26 mouse cellular contexts compared by ENCODE assay signal in the genomic region with DNA sequence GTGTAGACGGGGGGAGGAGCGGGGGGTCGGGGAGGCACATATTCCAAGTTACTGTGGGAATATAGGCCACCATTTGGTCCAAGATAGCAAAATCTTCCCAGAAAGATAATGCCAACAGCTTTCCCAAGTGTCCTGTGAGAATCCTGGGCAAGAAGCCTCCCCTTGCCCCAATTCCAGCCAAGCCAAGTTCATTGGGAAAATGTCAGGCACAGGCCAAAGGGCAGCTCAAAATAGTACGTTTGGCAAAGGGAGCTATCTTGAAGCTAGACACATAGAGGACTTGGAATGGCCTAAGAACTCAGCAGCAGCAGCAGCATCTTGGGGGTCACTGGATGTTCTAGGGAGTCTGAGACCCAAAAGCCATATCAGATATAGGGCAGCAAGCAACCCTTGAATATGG. TPM values are rescaled to one million over a fixed set of nuclear protein-coding genes. Genes with fewer than 3 reads are reported as not detected.
"Had no signal": no experiment of that assay in that cellular context is flagged by ENCODE, and none has a peak within 500 bp of the region (broad histone marks: within the 10 kb centered on the region; RNA-seq: fewer than 3 reads in every experiment).

No protein-coding gene starts in this region.

- H3K9me3 ChIP-seq: midbrain, embryonic 10.5 days; midbrain, embryonic 12.5 days; neural tube, embryonic 12.5 days had no signal

- ATAC-seq: midbrain, embryonic 16.5 days had no signal

- H3K4me2 ChIP-seq: lung, embryonic 14.5 days; midbrain, embryonic 12.5 days; neural tube, embryonic 12.5 days had no signal

- H3K36me3 ChIP-seq: midbrain, embryonic 10.5 days; midbrain, embryonic 12.5 days; neural tube, embryonic 12.5 days had no signal

- H3K4me3 ChIP-seq: midbrain, embryonic 10.5 days; midbrain, embryonic 12.5 days; myocyte; neural tube, embryonic 12.5 days had no signal

- H3K27ac ChIP-seq: liver, embryonic 14.5 days; midbrain, embryonic 10.5 days; midbrain, embryonic 12.5 days; neural tube, embryonic 12.5 days had no signal

- H3K9ac ChIP-seq: liver, embryonic 14.5 days; lung, embryonic 14.5 days; midbrain, embryonic 12.5 days; neural tube, embryonic 12.5 days had no signal

- DNase-seq: lung, adult 18-20 months; lung, embryonic 14.5 days; lung, postnatal 10 days; lung, postnatal 4 days; midbrain, embryonic 14.5 days; right cerebral cortex, postnatal 14 days; spleen, adult 18-20 months; thymus, adult 18-20 months; thymus, postnatal 14 days; thymus, postnatal 36 days had no signal

- H3K27me3 ChIP-seq: neural tube, embryonic 12.5 days had no signal

- H3K4me1 ChIP-seq: midbrain, embryonic 10.5 days; midbrain, embryonic 12.5 days; neural tube, embryonic 12.5 days had no signal

RNA-seq across cellular contexts. Expression of a gene that starts 3.7 kb away (rescaled TPM):
- total RNA-seq: megakaryocyte, adult 5-6 weeks; megakaryocyte-erythroid progenitor cell, adult 5-6 weeks; neutrophil, adult 5-6 weeks had no signal
- polyA plus RNA-seq: liver, embryonic 14.5 days; liver, embryonic 16.5 days; lung, embryonic 14.5 days; lung, embryonic 16.5 days; small intestine, adult 2 months; stomach, embryonic 14.5 days had no signal

RNA-seq across cellular contexts. Expression of a gene that starts 17.8 kb away (rescaled TPM):
- total RNA-seq: megakaryocyte, adult 5-6 weeks; megakaryocyte-erythroid progenitor cell, adult 5-6 weeks; neutrophil, adult 5-6 weeks had no signal
- polyA plus RNA-seq: liver, embryonic 16.5 days; lung, embryonic 14.5 days; lung, embryonic 16.5 days; midbrain, embryonic 12.5 days; midbrain, embryonic 14.5 days; midbrain, embryonic 16.5 days; myocyte; neural tube, embryonic 12.5 days; neural tube, embryonic 14.5 days; small intestine, adult 2 months; stomach, embryonic 14.5 days; stomach, embryonic 16.5 days; thymus, postnatal 0 days had no signal

RNA-seq across cellular contexts. Expression of a gene that starts 45.3 kb away (rescaled TPM):
- total RNA-seq: megakaryocyte, adult 5-6 weeks; megakaryocyte-erythroid progenitor cell, adult 5-6 weeks; neutrophil, adult 5-6 weeks had no signal
- polyA plus RNA-seq: lung, embryonic 14.5 days; lung, embryonic 16.5 days; midbrain, embryonic 10.5 days; midbrain, embryonic 12.5 days; midbrain, embryonic 14.5 days; midbrain, embryonic 16.5 days; neural tube, embryonic 12.5 days; neural tube, embryonic 14.5 days; small intestine, adult 2 months; stomach, embryonic 14.5 days; stomach, embryonic 16.5 days had no signal
